Mouse (Mus musculus) c-Kit-positive CD71-negative TER-119-negative erythroid progenitor cells, embryonic 14.5 days (primary cell): ENCODE results near the gene Ggps1.
A peak's percentile ranks its signal among the peaks of the same experiment; 100 is the strongest.
"Not testable (repeated sequence)": the region's sequence is repeated elsewhere in the genome, so short reads cannot be mapped to it uniquely, and the experiment has no call there.

Experiments
- DNase-seq: peaks from one replicate; pipeline ENCODE4 v3.0.0-alpha.2; 2013; ENCODE audit warnings: low read depth

Gene Ggps1

DNA sequence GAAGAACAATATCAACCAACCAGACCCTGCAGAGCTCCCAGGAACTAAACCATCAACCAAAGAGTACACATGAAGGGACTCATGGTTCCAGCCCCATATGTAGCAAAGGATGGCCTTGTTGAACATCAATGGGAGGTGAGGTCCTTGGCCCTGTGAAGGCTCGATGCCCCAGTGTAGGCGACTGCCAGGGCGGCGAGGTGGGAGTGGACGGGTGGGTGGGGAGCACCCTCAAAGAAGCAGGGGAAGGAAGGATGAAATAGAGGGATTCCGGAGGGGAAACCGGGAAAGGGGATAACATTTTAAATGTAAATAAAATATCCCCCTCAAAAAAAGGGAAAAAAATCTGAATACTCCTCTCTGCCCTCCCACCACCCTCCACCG is 24.4 kb downstream of the Ggps1 start:
- no peak for DNase-seq

DNA sequence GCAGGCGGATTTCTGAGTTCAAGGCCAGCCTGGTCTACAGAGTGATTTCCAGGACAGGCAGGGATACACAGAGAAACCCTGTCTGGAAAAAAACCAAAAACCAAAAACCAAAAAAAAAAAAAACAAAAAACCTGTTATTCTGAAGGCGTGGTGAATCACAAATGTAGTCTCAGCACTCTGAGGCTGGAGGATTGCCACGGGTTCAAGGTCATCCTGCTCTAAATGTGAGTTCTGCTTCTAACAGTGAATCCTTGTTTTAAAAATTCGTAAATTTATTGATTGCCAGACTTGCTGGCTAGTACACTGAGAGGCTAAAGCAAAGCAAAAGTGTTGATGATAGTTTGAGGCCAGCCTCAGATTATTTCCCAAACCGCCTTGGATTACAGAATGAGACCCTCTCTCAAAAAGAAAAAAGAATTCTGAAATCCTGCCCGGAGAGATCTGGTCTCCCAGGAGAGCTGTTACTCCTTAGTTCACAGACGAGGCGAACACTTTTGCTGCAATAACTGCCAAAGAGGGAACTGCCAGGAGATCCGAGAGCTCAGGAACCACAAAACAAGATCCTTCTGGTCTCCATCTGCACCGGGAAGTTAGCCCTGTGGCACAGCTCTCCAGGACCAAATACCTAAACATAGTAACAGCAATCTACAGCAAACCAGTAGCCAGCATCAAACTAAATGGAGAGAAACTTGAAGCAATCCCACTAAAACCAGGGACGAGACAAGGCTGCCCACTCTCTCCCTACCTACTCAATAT is 27.2 kb downstream of the Ggps1 start:
- no peak for DNase-seq

DNA sequence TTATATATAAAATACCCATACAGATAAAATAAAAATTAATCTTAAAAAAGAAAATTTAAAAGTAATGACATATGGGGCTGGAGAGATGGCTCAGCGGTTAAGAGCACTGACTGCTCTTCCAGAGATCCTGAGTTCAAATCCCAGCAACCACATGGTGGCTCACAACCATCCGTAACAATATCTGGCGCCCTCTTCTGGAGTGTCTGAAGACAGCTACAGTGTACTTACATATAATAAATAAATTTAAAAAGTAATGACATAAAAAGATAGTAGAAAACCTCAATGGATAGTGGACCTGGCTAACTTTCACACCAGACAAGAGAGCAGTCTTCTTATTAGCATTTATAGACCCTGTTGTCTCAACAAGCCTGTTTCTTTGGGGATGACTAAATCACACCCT is 27.9 kb downstream of the Ggps1 start:
- not testable (repeated sequence) for DNase-seq

DNA sequence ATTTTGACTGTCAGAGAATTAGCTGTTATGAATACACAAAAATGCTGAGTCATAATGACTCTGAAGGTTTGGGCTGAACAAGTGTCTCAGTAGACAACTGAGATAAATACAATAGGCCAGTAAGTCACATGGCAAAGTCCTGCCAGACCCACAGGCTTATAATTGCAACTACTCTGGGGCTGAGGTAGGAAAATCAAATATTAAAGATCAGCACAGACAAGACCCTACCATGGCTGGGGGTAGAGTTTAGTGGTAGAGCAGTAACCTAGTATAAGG is 29.3 kb downstream of the Ggps1 start:
- DNase-seq = peak; percentile 41

DNA sequence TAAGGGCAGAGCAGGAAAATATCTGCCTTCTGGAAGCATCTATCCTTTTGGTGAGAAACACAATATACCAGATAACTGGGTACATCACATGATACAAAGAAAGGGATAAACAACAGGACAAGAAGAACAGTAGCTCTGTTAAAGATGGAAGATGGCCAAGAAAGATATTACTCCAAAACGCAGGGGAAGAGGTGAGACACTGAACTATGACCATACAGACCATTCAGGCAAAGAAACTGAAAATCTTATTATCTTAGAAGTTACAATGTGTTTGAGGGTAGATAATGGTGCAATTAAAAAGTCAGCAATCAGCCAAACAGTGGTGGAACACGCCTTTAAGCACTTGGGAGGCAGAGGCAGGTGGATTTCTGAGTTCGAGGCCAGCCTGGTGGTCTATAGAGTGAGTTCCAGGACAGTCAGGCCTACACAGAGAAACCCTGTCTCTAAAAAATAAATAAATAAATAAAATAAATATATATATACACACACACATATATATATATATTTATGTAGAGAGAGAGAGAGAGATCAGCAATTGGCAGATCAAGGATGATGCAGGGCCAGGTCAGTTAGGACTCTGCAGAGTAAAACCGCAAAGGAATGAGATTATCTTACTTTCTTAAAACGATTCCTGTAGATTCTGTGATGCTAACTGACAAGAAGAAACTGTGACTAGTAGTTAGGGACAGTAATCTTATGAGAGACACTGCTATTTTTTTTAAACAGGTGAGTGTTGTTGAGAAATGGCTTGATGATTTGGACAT is 29.8 kb downstream of the Ggps1 start:
- no peak for DNase-seq

DNA sequence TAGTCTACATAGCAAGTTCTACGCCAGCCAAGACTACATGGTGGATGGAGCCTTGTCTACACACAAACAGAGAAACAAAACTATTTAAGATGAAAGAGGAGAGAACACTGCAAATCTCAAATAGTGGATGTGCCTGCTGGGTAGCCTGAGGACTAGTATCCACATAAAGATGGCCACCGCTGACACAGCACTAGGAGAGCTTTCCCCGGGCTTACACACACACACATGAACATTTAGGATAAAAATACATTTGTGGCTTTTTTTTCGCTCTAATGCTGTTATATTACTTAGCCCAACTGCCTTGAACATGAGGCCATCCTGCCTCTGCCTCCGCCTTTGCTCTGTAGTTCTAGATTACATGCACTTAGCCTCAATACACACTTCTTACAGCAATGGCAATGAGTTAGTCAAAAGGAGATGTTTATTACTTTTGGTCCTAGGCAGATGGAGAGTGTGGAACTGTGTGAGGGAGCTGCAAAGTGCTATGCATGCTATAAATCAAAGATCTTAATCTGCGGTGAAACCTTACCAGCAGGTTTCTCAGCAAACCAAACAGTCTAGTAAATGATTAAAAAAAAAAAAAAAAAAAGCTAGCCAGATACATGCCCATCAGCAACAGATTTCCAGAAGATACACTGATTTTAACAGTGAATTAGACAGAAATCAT is 37.0 kb downstream of the Ggps1 start:
- no peak for DNase-seq

DNA sequence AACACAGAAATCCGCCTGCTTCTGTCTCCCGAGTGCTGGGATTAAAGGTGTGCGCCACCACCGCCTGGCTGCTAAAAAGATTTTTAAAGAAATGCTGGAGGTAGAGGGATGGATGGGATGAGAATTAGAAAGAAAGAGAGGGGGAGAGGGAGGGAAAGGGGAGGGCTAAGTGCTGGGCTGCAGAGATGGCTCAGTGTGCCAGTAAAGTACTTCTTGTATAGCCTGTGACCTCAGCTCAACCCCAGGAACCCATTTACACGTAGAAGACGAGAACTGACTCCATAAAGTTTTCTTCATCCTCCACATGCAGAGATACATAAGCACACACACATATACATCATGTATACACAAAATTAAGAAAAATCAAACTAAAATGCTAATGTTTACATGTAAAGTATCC is 37.7 kb downstream of the Ggps1 start:
- no peak for DNase-seq

DNA sequence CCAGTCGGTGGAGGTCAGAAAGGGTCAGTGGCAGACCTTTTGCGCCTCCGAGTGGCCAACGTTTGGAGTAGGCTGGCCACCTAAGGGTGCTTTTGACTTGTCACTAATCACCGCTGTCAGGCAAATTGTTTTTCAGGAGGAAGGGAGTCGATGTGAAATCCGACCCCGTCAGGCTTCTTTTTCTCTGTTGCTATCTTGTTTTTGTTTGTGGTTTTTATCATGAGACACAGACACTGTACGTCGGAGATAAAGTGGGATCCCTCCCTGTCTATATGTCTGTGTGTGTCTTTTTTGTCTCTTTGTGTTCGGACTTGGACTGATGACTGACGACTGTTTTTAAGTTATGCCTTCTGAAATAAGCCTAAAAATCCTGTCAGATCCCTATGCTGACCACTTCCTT is 41.9 kb downstream of the Ggps1 start:
- not testable (repeated sequence) for DNase-seq

DNA sequence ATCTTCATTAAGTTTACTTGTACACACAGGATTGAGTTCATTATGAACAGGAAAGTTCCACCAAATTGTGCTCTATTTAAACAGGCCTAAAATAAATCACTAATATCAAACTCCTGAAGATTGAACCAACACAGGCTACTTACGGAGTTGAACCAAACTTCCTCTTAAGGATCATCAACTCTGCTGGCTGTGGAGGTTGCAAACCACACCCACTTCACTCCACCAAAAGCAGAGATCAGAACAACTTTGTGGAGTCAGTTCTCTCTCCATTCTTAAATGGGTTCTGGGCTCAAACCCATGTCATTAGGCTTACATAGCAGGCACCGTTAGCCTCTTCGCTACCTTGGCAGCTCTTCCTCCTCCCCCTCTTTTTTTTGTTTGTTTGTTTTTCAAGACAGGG is 44.4 kb downstream of the Ggps1 start:
- no peak for DNase-seq

DNA sequence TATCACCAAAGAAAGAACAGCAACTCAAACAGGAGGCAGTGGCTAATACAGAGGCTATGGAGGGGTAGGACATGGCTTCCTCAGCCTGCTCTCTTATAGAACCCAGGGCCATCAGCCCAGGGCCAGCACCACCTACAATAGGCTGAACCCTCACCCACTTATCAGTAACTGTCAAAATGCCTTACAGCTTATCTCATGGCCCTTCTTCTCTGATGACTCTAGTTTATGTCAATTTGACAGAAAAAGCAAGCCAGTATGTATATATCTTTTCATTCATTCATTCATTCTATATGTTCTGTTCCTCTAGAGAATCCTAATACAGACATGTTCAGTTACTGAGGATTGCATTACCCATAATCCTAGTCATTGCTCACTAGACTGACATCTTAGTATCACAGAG is 45.0 kb downstream of the Ggps1 start:
- DNase-seq = no peak

DNA sequence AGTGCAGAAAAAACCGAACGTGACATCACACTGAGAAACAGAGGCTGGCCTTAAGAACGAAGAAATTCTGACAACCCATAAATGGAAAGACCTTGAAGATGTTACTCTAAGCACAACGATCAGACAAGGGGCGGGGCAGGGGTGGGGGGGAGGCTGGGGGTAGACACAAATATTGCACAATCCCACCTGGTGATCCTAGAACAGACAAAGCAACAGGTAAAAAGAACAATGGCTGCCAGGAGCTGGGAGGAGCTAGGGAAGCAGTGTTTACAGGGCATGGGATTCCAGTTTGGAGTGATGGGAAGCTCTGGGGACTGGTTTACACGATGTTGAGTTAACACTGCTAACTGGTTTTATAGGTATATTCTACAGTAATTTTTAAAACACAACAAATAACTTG is 47.7 kb downstream of the Ggps1 start:
- DNase-seq = no peak

DNA sequence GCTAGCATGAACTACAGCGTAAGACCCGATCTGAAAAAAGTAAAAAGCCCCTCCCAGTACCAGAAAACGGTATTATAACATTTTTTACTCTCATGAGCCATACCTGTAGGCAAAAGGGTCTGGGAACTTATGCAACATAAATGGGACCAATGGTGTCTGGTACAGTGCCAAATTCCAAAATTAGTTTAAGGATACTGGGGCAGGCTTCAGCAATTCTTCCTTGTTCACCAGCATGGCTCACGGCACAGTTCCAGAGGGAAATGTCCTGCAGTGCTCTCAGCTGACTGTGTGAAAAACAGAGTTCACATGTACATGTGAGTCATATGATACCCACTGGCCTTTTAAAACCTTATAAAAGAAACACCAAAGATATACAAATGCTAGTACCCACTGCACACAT is 48.7 kb downstream of the Ggps1 start:
- no peak for DNase-seq

DNA sequence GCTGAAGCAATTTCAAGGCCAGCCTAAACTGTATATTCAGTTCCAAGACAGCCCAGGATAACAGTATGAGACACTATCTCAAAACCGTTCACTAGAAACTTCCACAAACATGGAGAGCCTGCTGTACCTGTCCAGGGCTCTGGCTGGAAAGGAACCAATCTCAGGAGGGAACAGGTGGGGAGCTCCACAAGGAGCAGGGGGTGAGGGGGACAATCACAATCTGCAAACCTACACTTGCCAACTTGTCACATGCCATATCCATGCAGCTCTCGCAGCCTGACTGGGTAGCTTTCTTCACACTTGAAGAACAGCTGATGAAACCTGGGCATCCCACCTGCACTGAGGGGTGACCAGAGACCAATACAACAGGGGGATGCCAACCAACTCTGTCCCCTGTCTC is 49.3 kb downstream of the Ggps1 start:
- no peak for DNase-seq

DNA sequence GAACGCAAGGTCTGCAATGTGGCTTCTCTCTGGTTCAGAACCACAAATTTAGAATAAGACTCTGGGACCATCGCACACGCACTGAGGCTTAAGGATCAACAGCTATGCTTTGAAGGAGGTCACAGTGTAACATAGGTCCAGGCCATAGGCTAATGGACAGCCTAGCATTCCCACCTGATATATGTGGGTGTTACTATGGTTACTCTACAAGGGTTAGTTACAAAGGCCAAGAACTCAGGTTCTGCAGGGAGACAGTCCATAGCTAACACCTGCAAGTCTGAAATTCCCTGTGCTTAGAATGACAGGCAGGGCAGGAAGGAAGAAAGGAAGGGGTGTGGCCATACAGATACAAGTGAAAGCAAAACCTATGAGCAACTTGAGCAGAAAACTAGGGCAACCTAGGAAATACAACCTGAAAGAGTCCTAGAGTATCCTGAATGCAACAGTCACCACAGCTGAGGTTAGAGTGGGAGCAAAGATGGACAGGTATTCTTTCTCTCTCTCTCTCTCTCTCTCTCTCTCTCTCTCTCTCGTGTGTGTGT is 51.8 kb downstream of the Ggps1 start:
- DNase-seq = no peak

DNA sequence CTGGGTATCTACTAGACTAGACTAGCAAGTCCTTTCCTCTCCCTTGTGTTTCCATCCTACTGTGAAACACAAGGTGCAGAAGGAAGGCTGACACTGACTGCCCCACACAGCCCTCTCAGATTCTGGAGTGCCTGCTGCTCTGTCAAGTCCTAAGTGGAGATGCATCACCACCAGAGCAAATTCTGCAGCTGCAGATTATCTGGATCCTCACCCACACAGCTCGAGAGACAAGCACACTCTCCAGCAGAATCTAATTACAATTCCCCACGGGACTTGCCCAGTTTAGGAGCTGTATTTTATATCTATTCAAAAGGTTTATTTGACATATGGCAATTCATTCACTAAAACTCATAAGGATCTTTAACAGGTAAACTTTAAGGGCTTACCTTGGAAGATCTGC is 57.2 kb downstream of the Ggps1 start:
- no peak for DNase-seq

DNA sequence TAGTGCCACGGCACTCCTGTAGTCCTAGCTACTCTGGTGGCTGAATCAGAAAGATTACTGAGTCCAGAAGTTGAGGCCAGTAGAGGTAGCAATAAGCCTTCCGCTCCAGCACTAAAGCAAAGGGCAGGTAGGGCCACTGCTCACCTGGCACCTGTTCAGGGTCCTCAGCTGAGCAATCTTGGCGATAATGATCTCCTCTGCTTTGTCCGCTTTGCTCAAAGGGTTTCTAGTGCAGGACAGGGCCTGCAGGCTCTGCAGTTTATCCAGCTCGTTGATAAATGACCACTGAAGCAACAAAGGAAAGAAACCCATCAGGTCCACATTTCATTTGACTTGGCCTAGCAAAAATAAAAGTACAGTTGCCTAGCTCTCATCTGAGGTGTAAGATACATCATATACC is 58.3 kb downstream of the Ggps1 start:
- DNase-seq = no peak

DNA sequence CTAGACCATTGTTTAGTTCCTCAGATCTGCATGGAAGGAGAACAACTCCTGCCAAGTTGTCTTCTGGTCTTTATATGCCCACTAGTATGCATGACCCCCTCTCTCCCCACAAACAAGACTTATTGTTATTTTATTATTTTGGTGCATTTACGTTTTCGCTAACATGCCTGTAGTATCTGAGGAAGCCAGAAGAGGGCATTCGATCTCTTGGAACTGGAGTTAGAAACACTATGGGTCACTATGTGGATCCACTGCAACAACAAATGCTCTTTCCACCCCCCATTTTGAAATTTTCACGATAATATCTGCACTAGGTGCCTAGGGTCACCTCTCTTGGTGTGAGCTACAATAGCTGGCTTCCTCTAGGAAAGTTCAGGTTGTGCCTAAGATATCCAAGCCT is 59.2 kb downstream of the Ggps1 start:
- peak; percentile 9 for DNase-seq

DNA sequence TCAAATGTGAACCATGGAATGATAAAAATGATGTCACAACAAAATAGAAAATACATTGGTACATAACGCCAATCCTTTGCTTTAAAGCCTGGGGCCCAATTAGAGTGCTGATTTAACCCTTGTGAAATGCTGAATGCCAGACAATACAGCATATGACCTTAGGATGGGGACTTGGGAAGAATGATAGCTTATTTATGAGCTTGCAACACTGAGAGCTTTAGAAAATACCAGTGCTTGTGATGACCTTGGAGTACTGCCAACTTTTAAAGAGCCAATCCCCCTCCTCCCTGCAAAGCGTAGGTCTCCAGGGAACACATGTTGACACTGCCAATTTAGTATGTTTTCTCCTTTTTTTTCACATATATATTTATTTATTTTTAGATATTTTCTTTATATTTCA is 60.6 kb downstream of the Ggps1 start:
- DNase-seq = no peak
